Mouse (Mus musculus): ENCODE measurements at regions not wholly inside any gene's neighbourhood (a gene's known extent, or its start where the extent isn't known, plus 50 kb on each side); places are given as distances from the start of the nearest gene placed in this dataset.
A peak's percentile ranks its signal among the peaks of the same experiment; 100 is the strongest.

- H3ac ChIP-seq (ENCODE audit: control insufficient read depth, insufficient read length): no peak overlapping the region
- no peak overlapping the region for H3K4me3 ChIP-seq
- H3K27me3 ChIP-seq (ENCODE audit: control insufficient read depth, insufficient read depth, insufficient read length): no peaks in the 10 kb centered on the region
- H3K4me2 ChIP-seq (ENCODE audit: low read depth): no peak overlapping the region
- TF ChIP-seq TCF3 (IDR thresholded peaks at IDR 0.05; ENCODE audit: insufficient read length, low read depth) (no peak), POLR2AphosphoS2 (IDR thresholded peaks at IDR 0.05; ENCODE audit: insufficient read length, low read depth) (no peak)
- no peaks in the 10 kb centered on the region for H3K79me2 ChIP-seq (ENCODE audit: control insufficient read depth, insufficient read depth)
- H3K36me3 ChIP-seq (ENCODE audit: control insufficient read depth, insufficient read depth): no peaks in the 10 kb centered on the region
Observed at GRCm38 (mm10) chr9:91132531-91132930, 229.7 kb upstream of the Zic4 start.

GRCm38 (mm10) chr9:91133256-91133920 lies 228.8 kb upstream of the Zic4 start:
- no peak overlapping the region for H3K4me3 ChIP-seq
- no peaks in the 10 kb centered on the region for H3K79me2 ChIP-seq (ENCODE audit: control insufficient read depth, insufficient read depth)
- no peak overlapping the region for H3ac ChIP-seq (ENCODE audit: control insufficient read depth, insufficient read length)
- TF ChIP-seq MYOG (IDR thresholded peaks at IDR 0.05; ENCODE audit: control insufficient read depth in 1 of 3, insufficient read depth in 1 of 3, insufficient read length in 2 of 3, low read depth in 2 of 3) (no peak), MAX (IDR thresholded peaks at IDR 0.05; ENCODE audit: low read depth) (no peak), TCF12 (IDR thresholded peaks at IDR 0.05; ENCODE audit: insufficient read depth, poor library complexity, severe bottlenecking) (no peak)
- no peak overlapping the region for H3K4me2 ChIP-seq (ENCODE audit: low read depth)
- no peaks in the 10 kb centered on the region for H3K36me3 ChIP-seq (ENCODE audit: control insufficient read depth, insufficient read depth)
- H3K27me3 ChIP-seq (ENCODE audit: control insufficient read depth, insufficient read depth, insufficient read length): no peaks in the 10 kb centered on the region

GRCm38 (mm10) chr9:91134325-91134724 lies 227.9 kb upstream of the Zic4 start:
- H3K27me3 ChIP-seq (ENCODE audit: control insufficient read depth, insufficient read depth, insufficient read length): no peaks in the 10 kb centered on the region
- H3K79me2 ChIP-seq (ENCODE audit: control insufficient read depth, insufficient read depth): no peaks in the 10 kb centered on the region
- no peak overlapping the region for H3K4me3 ChIP-seq
- no peak overlapping the region for H3ac ChIP-seq (ENCODE audit: control insufficient read depth, insufficient read length)
- TF ChIP-seq MYOG (IDR thresholded peaks at IDR 0.05; ENCODE audit: control insufficient read depth in 1 of 3, insufficient read depth in 1 of 3, insufficient read length in 2 of 3, low read depth in 2 of 3) (no peak), MYOD1 (IDR thresholded peaks at IDR 0.05; ENCODE audit: control insufficient read depth in 1 of 3, insufficient read length in 2 of 3, low read depth in 2 of 3) (no peak), TCF3 (IDR thresholded peaks at IDR 0.05; ENCODE audit: insufficient read length, low read depth) (no peak), MAX (IDR thresholded peaks at IDR 0.05; ENCODE audit: low read depth) (no peak), E2F4 (IDR thresholded peaks at IDR 0.05; ENCODE audit: insufficient read depth) (no peak)
- peak overlapping the region; percentile 4 for H3K4me2 ChIP-seq (ENCODE audit: low read depth)
- no peaks in the 10 kb centered on the region for H3K36me3 ChIP-seq (ENCODE audit: control insufficient read depth, insufficient read depth)

GRCm38 (mm10) chr9:91135107-91135506 lies 227.1 kb upstream of the Zic4 start:
- TF ChIP-seq TCF3 (IDR thresholded peaks at IDR 0.05; ENCODE audit: insufficient read length, low read depth) (no peak), REST (IDR thresholded peaks at IDR 0.05; ENCODE audit: insufficient read depth, insufficient read length) (no peak), SRF (IDR thresholded peaks at IDR 0.05; ENCODE audit: control insufficient read depth, insufficient read length, low read depth) (no peak)
- Histone ChIP-seq H3K79me2 (ENCODE audit: control insufficient read depth, insufficient read depth) (no peaks in the 10 kb centered on the region), H3K4me2 (ENCODE audit: low read depth) (no peak overlapping the region), H3K36me3 (ENCODE audit: control insufficient read depth, insufficient read depth) (no peaks in the 10 kb centered on the region), H3K4me3 (no peak overlapping the region), H3K27me3 (ENCODE audit: control insufficient read depth, insufficient read depth, insufficient read length) (no peaks in the 10 kb centered on the region), H3ac (ENCODE audit: control insufficient read depth, insufficient read length) (no peak overlapping the region)

- TF ChIP-seq MYOG (IDR thresholded peaks at IDR 0.05; ENCODE audit: control insufficient read depth in 1 of 3, insufficient read depth in 1 of 3, insufficient read length in 2 of 3, low read depth in 2 of 3) (no peak), USF1 (IDR thresholded peaks at IDR 0.05; ENCODE audit: low read depth) (no peak), POLR2AphosphoS2 (IDR thresholded peaks at IDR 0.05; ENCODE audit: insufficient read length, low read depth) (no peak), CEBPB (IDR thresholded peaks at IDR 0.05; ENCODE audit: insufficient read depth, poor library complexity, severe bottlenecking) (no peak), REST (IDR thresholded peaks at IDR 0.05; ENCODE audit: insufficient read depth, insufficient read length) (no peak), SRF (IDR thresholded peaks at IDR 0.05; ENCODE audit: control insufficient read depth, insufficient read length, low read depth) (no peak), MYOD1 (IDR thresholded peaks at IDR 0.05; ENCODE audit: control insufficient read depth in 1 of 3, insufficient read length in 2 of 3, low read depth in 2 of 3) (no peak), MAX (IDR thresholded peaks at IDR 0.05; ENCODE audit: low read depth) (no peak), TCF3 (IDR thresholded peaks at IDR 0.05; ENCODE audit: insufficient read length, low read depth) (no peak), POLR2A (IDR thresholded peaks at IDR 0.05; ENCODE audit: insufficient read length, low read depth) (no peak), TCF12 (IDR thresholded peaks at IDR 0.05; ENCODE audit: insufficient read depth, poor library complexity, severe bottlenecking) (no peak), E2F4 (IDR thresholded peaks at IDR 0.05; ENCODE audit: insufficient read depth) (no peak)
- H3K4me3 ChIP-seq: no peak overlapping the region
- no peak overlapping the region for H3K4me2 ChIP-seq (ENCODE audit: low read depth)
- no peaks in the 10 kb centered on the region for H3K79me2 ChIP-seq (ENCODE audit: control insufficient read depth, insufficient read depth)
- H3ac ChIP-seq (ENCODE audit: control insufficient read depth, insufficient read length): no peak overlapping the region
- H3K36me3 ChIP-seq (ENCODE audit: control insufficient read depth, insufficient read depth): no peaks in the 10 kb centered on the region
- H3K27me3 ChIP-seq (ENCODE audit: control insufficient read depth, insufficient read depth, insufficient read length): no peaks in the 10 kb centered on the region
Observed at GRCm38 (mm10) chr9:91140651-91141050, 221.6 kb upstream of the Zic4 start.

- H3K4me3 ChIP-seq: no peak overlapping the region
- no peaks in the 10 kb centered on the region for H3K79me2 ChIP-seq (ENCODE audit: control insufficient read depth, insufficient read depth)
- no peak for TF ChIP-seq MYOD1 (IDR thresholded peaks at IDR 0.05; ENCODE audit: control insufficient read depth in 1 of 3, insufficient read length in 2 of 3, low read depth in 2 of 3)
- no peak for TF ChIP-seq POLR2A (IDR thresholded peaks at IDR 0.05; ENCODE audit: insufficient read length, low read depth)
- TF ChIP-seq E2F4 (IDR thresholded peaks at IDR 0.05; ENCODE audit: insufficient read depth): no peak
- no peak for TF ChIP-seq TCF12 (IDR thresholded peaks at IDR 0.05; ENCODE audit: insufficient read depth, poor library complexity, severe bottlenecking)
- no peak for TF ChIP-seq SRF (IDR thresholded peaks at IDR 0.05; ENCODE audit: control insufficient read depth, insufficient read length, low read depth)
- no peak for TF ChIP-seq MAX (IDR thresholded peaks at IDR 0.05; ENCODE audit: low read depth)
- no peak for TF ChIP-seq TCF3 (IDR thresholded peaks at IDR 0.05; ENCODE audit: insufficient read length, low read depth)
- TF ChIP-seq USF1 (IDR thresholded peaks at IDR 0.05; ENCODE audit: low read depth): no peak
- TF ChIP-seq CEBPB (IDR thresholded peaks at IDR 0.05; ENCODE audit: insufficient read depth, poor library complexity, severe bottlenecking): no peak
- TF ChIP-seq REST (IDR thresholded peaks at IDR 0.05; ENCODE audit: insufficient read depth, insufficient read length): no peak
- no peak for TF ChIP-seq MYOG (IDR thresholded peaks at IDR 0.05; ENCODE audit: control insufficient read depth in 1 of 3, insufficient read depth in 1 of 3, insufficient read length in 2 of 3, low read depth in 2 of 3)
- no peak for TF ChIP-seq POLR2AphosphoS2 (IDR thresholded peaks at IDR 0.05; ENCODE audit: insufficient read length, low read depth)
- no peak overlapping the region for H3ac ChIP-seq (ENCODE audit: control insufficient read depth, insufficient read length)
- H3K36me3 ChIP-seq (ENCODE audit: control insufficient read depth, insufficient read depth): no peaks in the 10 kb centered on the region
- H3K27me3 ChIP-seq (ENCODE audit: control insufficient read depth, insufficient read depth, insufficient read length): no peaks in the 10 kb centered on the region
- no peak overlapping the region for H3K4me2 ChIP-seq (ENCODE audit: low read depth)
Observed at GRCm38 (mm10) chr9:91151893-91152292, 210.3 kb upstream of the Zic4 start.
